Mouse (Mus musculus) splenic B cell, adult 2 months (primary cell): Measurements from ENCODE around the gene Cc2d2b.

Source experiments
- DNase-seq: peaks from one replicate; pipeline ENCODE4 v3.0.0-alpha.2; 2011; ENCODE audit warnings: low read depth, low spot score
- H3K27me3 ChIP-seq: 2 replicates; pipeline ENCODE4 v1.6.1; 2012; ENCODE audit warnings: mild to moderate bottlenecking, low read length, moderate library complexity, mixed read lengths; ENCODE audit not compliant: control insufficient read depth, poor library complexity, insufficient read depth, severe bottlenecking
- H3K36me3 ChIP-seq: 2 replicates; pipeline ENCODE4 v1.6.1; 2012; ENCODE audit warnings: mild to moderate bottlenecking, low read length, moderate library complexity, mixed read lengths; ENCODE audit not compliant: control insufficient read depth, poor library complexity, insufficient read depth, severe bottlenecking

Gene Cc2d2b

GRCm38 (mm10) chr19:40834436-40834835 is 85.9 kb downstream of the Cc2d2b start:
- Histone ChIP-seq H3K36me3 (peaks cover 23% of the 10 kb centered on the region), H3K27me3 (no peaks in the 10 kb centered on the region)
- DNase-seq: no peak

- Histone ChIP-seq H3K36me3 (peaks cover 33% of the 10 kb centered on the region), H3K27me3 (no peaks in the 10 kb centered on the region)
- no peak for DNase-seq
Measured at GRCm38 (mm10) chr19:40838205-40838604, 89.7 kb downstream of the Cc2d2b start.

- DNase-seq: no peak
- no peaks in the 10 kb centered on the region for H3K27me3 ChIP-seq
- peaks cover 41% of the 10 kb centered on the region for H3K36me3 ChIP-seq
Measured at GRCm38 (mm10) chr19:40840303-40840702, 91.8 kb downstream of the Cc2d2b start.

- Histone ChIP-seq H3K36me3 (peaks cover 43% of the 10 kb centered on the region), H3K27me3 (no peaks in the 10 kb centered on the region)
- DNase-seq: no peak
Measured at GRCm38 (mm10) chr19:40841083-40841482, 92.5 kb downstream of the Cc2d2b start.

- DNase-seq: no peak
- Histone ChIP-seq H3K36me3 (peaks cover 45% of the 10 kb centered on the region), H3K27me3 (no peaks in the 10 kb centered on the region)
Measured at GRCm38 (mm10) chr19:40841593-40841992, 93.0 kb downstream of the Cc2d2b start.

GRCm38 (mm10) chr19:40844731-40845130 is 96.2 kb downstream of the Cc2d2b start:
- H3K36me3 ChIP-seq: peaks cover 28% of the 10 kb centered on the region
- no peak for DNase-seq
- no peaks in the 10 kb centered on the region for H3K27me3 ChIP-seq

- H3K27me3 ChIP-seq: no peaks in the 10 kb centered on the region
- no peak for DNase-seq
- H3K36me3 ChIP-seq: peaks cover 15% of the 10 kb centered on the region
Measured at GRCm38 (mm10) chr19:40849391-40849790, 100.8 kb downstream of the Cc2d2b start.

- Histone ChIP-seq H3K36me3 (no peaks in the 10 kb centered on the region), H3K27me3 (no peaks in the 10 kb centered on the region)
- no peak for DNase-seq
Measured at GRCm38 (mm10) chr19:40859555-40859954, 111.0 kb downstream of the Cc2d2b start.

- DNase-seq: no peak
- H3K27me3 ChIP-seq: no peaks in the 10 kb centered on the region
- H3K36me3 ChIP-seq: no peaks in the 10 kb centered on the region
Measured at GRCm38 (mm10) chr19:40868284-40868683, 119.7 kb downstream of the Cc2d2b start.

GRCm38 (mm10) chr19:40869425-40870105 is 121.0 kb downstream of the Cc2d2b start:
- DNase-seq: no peak
- Histone ChIP-seq H3K36me3 (no peaks in the 10 kb centered on the region), H3K27me3 (no peaks in the 10 kb centered on the region)

GRCm38 (mm10) chr19:40872955-40873665 is 124.6 kb downstream of the Cc2d2b start:
- no peaks in the 10 kb centered on the region; the same call in 1 of the 2 replicates for H3K27me3 ChIP-seq
- H3K36me3 ChIP-seq: no peaks in the 10 kb centered on the region
- peak; percentile 90 for DNase-seq
